Mouse (Mus musculus) adrenal gland (tissue): ENCODE data around the gene Tmem208.

Experiments used
- intact Hi-C: fragments of 180-260 bp; cut with DNase I; formaldehyde crosslinking; loops from one replicate; pipeline ENCODE4 v1.15.1; 2025

Gene Tmem208

GRCm38 (mm10) chr8:105298351-105299252 is 27.6 kb upstream of the Tmem208 start:
- intact Hi-C loops, result no loop called here

DNA sequence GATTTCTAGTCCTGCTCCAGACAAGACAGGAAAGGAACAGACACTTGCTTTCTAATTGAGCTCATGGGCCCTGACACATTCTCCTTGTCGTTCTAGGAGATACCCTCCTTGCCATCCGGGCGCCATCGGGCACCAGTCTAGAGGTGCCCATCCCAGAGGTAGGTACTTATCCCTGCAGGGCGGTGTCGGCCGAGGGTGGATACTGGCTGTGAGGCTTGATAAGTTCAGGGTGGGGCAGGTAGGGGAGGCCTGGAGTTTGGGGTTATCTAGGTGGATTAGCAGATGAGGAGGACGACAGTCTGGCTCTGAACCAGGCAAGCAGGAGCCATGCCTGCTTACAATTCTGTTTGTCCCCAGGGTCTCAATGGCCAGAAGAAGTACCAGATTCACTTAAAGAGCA is 26.2 kb upstream of the Tmem208 start:
- intact Hi-C loops, result no loop called here

DNA sequence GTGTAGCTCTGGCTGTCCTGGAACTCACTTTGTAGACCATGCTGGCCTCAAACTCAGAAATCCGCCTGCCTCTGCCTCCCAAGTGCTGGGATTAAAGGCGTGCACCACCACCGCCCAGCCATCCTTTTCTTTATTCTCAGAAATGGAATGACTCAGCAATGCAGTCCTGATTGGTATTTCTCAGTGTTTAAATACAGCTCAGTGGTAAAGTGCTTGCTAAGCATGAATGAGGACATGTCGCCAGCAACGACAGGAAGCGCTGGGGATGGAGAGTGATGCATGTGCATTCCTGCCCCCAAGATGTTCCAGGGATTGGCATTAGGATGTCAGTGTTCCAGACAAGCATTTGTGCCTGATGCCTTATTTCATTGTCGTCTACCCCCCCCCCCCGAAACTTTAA is 22.8 kb upstream of the Tmem208 start:
- intact Hi-C loops, result no loop called here

- intact Hi-C loops, result no loop called here
These were observed 22.3 kb upstream of the Tmem208 start for GRCm38 (mm10) chr8:105303874-105304273.

DNA sequence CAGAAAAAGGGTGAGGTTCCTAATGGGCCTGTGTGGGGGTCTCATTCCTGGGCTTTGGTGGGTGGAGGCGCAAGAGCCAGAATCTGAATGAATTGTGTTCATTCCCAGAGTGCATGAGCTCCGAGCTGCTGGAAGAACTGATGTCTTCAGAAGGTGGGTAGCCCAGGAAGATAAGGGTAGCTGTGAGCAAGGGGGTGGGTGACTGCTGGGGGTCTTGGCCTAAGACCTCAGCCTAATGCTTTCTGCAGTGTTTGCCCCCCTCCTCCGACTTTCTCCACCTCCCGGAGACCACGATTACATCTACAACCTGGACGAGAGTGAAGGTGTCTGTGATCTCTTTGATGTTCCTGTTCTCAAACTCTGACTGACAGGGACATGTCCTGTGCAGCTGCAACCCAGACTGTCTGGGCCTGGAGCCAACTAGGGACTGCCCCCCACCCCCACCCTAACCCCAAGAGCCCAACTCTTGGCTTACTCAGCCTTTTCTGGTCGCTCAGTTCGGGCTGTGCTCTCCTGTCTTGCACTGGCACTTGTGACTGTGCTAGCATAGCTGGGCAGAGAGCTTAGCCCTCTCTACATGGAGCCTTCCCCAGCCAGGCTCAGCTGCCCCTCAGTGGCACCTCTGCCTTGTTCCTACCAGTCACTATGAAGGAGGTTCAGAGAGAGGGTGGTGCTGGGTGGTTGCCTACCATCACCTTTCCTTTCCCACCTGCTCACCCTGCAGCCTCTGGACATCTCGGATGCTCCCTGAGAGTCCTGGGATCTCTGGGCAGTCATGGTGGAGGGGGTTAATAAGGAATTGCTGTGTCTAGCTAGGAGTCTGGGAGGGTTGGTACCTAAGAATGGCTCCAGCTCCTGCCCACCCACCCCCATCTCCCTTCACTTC is 21.6 kb upstream of the Tmem208 start:
- intact Hi-C loops, result no loop called here

DNA sequence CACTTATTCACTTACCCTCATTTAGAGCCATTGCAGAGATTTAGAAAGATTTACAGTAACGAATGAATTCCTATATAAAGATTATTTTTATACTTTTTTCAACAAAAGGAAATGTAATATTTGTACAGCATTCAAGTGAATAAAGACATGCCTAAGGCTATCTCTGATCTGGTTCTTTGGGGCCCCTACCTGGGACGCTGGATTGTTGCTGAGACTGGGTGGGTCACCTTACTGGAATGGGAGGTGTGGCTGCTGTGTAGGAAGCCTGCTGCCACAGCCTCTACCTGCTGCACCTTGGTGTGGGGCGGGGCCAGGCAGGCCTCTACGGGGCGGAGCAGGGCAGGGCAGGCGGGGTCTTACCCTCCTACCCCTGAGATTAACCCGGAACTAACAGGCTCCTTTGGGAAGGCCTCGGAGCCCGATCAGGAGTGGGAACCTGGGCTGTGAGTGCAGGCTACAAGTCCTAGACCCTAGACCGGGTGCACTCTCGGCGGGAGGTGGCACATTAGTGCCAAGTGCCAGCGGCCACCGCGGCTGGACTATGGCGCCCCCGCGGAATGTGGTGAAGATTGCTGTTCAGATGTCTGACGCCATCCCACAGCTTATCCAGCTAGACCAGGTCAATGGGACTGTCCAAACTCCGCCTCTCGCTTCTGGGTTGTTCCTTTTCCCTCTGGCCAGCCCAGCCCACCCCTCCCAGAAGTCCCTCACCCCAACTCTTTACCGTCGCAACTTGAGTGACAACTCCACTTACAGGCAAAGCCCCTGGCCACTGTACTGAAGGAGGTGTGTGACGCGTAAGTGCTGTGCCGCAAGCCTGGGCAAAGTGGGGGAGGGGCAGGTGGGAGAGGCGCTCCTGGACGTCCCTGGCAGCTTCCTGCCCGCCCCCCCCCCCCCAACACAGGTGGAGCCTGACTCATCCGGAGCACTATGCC is 20.7 kb upstream of the Tmem208 start, which contains the start of gene Elmo3:
Gene Elmo3 (plus strand): TSS at position 391 of the 935 bp plus-strand sequence.
- intact Hi-C loops, result no loop called here

GRCm38 (mm10) chr8:105306146-105306691 is 19.9 kb upstream of the Tmem208 start:
- intact Hi-C loops, result no loop called here

- intact Hi-C loops, result no loop called here
These were observed 18.5 kb upstream of the Tmem208 start for GRCm38 (mm10) chr8:105307670-105308069.

DNA sequence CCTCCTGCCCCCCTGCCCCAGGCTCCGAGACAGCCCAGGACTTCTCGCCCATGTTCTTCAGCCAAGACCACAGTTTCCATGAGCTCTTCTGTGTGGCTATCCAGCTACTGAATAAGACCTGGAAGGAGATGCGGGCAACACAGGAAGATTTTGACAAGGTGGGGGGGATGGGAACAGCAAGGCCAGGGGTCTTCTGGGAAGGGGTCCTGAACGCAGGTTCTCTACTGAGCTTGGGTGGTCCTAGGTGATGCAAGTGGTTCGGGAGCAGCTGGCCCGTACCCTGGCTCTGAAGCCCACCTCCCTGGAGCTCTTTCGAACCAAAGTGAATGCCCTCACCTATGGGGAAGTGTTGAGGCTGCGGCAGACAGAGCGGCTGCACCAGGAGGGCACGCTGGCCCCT is 17.7 kb upstream of the Tmem208 start:
- intact Hi-C loops, result no loop called here

GRCm38 (mm10) chr8:105309142-105309847 is 16.9 kb upstream of the Tmem208 start:
- intact Hi-C loops, result no loop called here

DNA sequence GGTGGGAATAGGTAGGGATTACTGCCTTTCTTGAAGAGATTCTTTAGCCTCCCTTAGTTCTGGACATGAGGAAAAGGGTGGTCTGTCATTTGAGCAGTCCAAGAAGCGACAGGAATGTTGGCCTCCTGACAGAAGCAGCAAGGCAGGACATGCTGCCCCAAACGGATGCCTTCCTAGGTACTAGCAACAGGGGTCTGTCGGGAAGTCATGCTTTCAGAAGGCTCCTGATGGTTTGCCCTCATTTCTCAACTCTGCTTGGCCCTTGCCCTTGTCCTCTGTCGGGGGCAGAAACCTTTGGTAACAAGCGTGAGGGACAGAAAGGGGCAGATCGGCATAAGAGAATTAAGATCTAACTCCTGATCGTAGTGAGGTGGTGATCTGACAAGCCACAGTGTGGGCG is 16.0 kb upstream of the Tmem208 start:
- intact Hi-C loops, result no loop called here

DNA sequence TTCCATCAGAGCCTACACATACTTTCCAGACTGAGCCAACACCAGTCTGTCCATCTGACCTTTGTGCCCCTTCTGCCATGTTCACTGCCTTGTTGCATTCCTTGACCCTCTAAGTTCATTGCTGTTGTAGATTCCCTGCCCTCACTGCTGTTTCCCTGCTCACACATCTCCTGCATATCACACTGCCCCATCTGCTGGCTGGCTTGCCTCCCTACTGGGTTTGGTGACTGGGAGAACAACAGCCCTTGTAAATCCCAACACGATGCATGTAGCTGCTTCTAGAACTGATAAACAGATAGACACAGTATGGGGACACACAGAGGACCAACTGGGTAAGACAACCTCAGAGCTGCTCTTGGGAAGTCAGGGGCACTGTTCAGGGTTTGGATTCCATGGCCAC is 14.4 kb upstream of the Tmem208 start:
- intact Hi-C loops, result no loop called here

DNA sequence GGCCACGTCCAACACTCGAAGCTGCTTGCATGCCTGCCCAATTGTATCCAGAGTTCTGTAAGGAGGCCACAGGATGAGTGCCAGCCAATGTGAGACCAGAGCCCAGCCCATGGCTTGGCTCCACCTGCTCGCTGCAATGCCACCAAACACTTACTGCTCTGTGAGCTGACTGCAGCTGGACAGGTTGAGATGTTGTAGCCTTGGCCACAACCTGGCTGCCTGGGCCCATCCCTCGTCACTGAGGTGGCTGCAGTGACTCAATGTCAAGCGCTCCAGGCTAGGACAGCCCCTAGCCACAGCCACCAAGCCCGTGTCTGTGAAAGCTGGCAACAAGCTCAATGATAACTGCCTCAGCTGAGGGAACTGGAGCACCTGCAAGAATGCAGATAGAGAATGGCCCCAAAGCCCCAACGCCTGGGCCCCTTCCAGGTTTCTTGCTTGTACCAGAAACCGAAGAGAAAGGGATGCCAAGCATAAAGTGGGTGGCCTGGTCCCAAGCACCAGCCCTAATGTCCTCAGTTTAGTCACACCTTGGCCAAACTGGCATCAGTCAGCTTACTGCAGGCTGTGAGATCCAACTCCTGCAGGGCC is 13.2 kb upstream of the Tmem208 start:
- intact Hi-C loops, result no loop called here

DNA sequence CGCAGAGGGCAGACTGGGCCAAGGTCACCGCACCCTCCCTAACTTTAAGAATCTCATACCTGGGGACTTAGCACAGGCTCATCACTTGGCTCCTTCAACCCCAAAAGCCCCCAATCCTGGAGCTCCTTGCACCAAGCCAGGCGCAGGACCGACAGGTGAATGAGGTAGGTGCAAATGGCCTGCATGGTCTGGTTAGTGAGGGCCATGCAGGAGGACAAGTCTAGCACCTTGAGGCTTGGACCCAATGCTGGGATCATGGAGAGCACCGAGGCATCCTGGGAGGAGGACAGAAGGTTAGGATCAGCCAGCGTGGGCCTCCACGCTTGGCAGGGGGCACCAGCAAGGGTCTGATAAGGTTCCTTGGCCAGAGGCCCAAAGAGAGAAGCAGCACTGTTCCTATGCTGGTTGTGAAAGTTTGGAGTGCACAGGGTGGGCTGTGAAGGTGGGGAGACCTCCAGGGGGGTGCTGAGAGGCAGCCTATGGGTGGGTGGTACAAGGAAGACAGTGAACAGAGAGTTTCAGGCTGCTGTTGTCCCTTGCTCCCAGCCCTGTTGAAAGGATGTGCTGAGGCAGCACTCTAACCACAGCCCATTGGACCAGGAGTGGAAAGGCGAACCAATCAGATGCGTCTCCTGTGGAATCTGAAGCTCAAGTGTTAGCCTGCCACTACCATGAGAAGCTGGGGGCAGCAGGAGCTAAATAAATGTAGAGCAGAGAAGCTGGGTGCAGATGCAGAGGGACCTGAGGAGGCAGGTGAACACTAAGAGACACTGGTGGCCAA is 12.3 kb upstream of the Tmem208 start:
- intact Hi-C loops, result no loop called here

- intact Hi-C loops, result no loop called here
These were observed 10.9 kb upstream of the Tmem208 start for GRCm38 (mm10) chr8:105315073-105315769.

DNA sequence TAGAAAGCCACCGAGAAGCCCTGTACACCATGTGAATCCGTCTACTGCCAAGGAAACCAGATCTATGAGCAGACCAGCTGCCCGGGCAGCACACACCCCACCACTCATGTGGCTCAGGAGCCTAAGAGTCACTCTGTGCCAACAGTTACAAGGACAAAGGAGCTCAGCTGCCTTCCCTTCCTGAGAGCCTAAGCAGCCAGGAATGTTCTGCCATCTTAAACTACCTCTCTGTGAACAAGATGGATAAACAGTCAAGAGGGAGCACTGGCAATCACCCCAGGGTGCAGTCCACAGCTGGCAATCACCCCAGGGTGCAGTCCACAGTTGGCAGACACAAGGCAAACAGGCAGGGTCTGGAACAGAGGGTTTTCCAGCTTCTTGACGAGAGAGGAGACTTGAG is 8.2 kb upstream of the Tmem208 start:
- intact Hi-C loops, result no loop called here

GRCm38 (mm10) chr8:105318662-105319190 is 7.4 kb upstream of the Tmem208 start:
- intact Hi-C loops, result no loop called here

DNA sequence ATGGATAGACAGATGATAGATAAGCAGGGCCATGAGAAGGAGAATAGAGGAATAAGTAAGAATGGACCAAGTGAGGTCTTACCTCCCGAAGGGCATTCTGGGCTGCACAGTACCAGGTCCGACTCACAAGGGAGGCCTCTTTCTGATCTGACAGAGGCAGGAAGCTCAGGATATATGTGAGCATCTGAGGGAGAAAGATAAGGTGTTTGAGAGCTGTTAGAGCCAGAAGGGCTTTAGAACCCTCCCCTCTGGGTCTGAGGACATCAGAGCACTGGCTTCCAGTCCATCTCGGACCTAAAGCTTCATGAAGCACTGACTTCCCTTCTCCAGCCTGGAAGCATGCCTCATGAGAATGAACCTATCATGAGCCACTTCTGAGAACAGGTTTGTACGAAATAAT is 3.0 kb upstream of the Tmem208 start:
- intact Hi-C loops, result no loop called here
